Mouse (Mus musculus): ENCODE measurements around the gene Aldh16a1.

- no peak for TF ChIP-seq CTCF (conservative IDR thresholded peaks at IDR 0.05; ENCODE audit: low read length)
- TF ChIP-seq NANOG (IDR thresholded peaks at IDR 0.05; ENCODE audit: borderline replicate concordance, low read length): no peak
Observed at GRCm38 (mm10) chr7:45179469-45179868, 25.1 kb upstream of the Aldh16a1 start, which contains the start of gene Gfy.

Data from E14TG2a.4 (cell line).